Mouse (Mus musculus) heart, postnatal 0 days (tissue): Measurements from ENCODE around the gene Celf2. TPM values are rescaled to one million over a fixed set of nuclear protein-coding genes. Genes with fewer than 3 reads are reported as not detected.

Source experiments
- ATAC-seq: fragments of 200-750 bp; cut with Nextera tagmentation; 2 replicates; pipeline ENCODE4 v1.8.0; 2017; ENCODE audit warnings: low read depth, moderate number of reproducible peaks, moderate library complexity; ENCODE audit not compliant: insufficient read depth
- DNase-seq: peaks from one replicate; pipeline ENCODE4 v3.0.0-alpha.2; 2016; ENCODE audit warnings: low spot score
- H3K27ac ChIP-seq: fragments of 300-500 bp; sonication (generic); 2 replicates; pipeline ENCODE4 v1.5.1; 2014; ENCODE audit warnings: low read depth, mild to moderate bottlenecking
- H3K27me3 ChIP-seq: fragments of 300-500 bp; sonication (generic); 2 replicates; pipeline ENCODE4 v1.6.1; 2014; ENCODE audit warnings: low read length, mixed read lengths; ENCODE audit not compliant: control insufficient read depth, insufficient read depth
- H3K36me3 ChIP-seq: fragments of 300-500 bp; sonication (generic); replicated peaks from 2 replicates; pipeline ENCODE4 v1.6.1; 2014; ENCODE audit warnings: low read length, mixed read lengths; ENCODE audit not compliant: control insufficient read depth, insufficient read depth
- H3K4me1 ChIP-seq: fragments of 300-500 bp; sonication (generic); 2 replicates; pipeline ENCODE4 v1.6.1; 2014; ENCODE audit warnings: antibody characterized with exemption; ENCODE audit not compliant: control insufficient read depth, insufficient read depth
- H3K4me2 ChIP-seq: fragments of 300-500 bp; sonication (generic); 2 replicates; pipeline ENCODE4 v1.6.1; 2014; ENCODE audit warnings: low read depth, mild to moderate bottlenecking, low read length, moderate library complexity
- H3K4me3 ChIP-seq: fragments of 300-500 bp; sonication (generic); 2 replicates; pipeline ENCODE4 v1.5.1; 2014; ENCODE audit warnings: low read depth, low read length
- H3K9ac ChIP-seq: fragments of 300-500 bp; sonication (generic); replicated peaks from 2 replicates; pipeline ENCODE4 v1.6.1; 2014; ENCODE audit warnings: low read depth, low read length, mixed read lengths
- H3K9me3 ChIP-seq: fragments of 300-500 bp; sonication (generic); replicated peaks from 2 replicates; pipeline ENCODE4 v1.6.1; 2016; ENCODE audit warnings: low read length; ENCODE audit not compliant: control insufficient read depth
- CTCF ChIP-seq: IDR thresholded peaks from 2 replicates; pipeline ENCODE4 v1.5.1; 2016; ENCODE audit warnings: antibody characterized with exemption, control low read depth, low read depth
- EP300 ChIP-seq: IDR thresholded peaks from 2 replicates; pipeline ENCODE4 v1.6.1; 2016; ENCODE audit warnings: antibody characterized with exemption, low read depth
- WGBS: fragments of 180-500 bp; shearing (Covaris S2); extraction: QIAGEN DNeasy Blood & Tissue Kit; methylation state at CpG from one replicate; pipeline ENCODE4 v1.1.7; 2014; 5-methylcytosine and 5-hydroxymethylcytosine counted together
- polyA plus RNA-seq: library from polyadenylated mRNA; unstranded; fragments of >200 nt; fragmentation: Nextera tagmentation; extraction: Ambion mirVana; gene quantifications from 2 replicates; pipeline ENCODE4 v1.2.1, GENCODE M21; 2015
- total RNA-seq: library from RNA; depleted of rRNA; stranded (reverse); fragments of >200 nt; gene quantifications from 2 replicates; pipeline ENCODE4 v1.2.3, GENCODE M21; 2014; ENCODE audit warnings: low replicate concordance

The Celf2 gene
- total and polyA plus RNA-seq, 2 experiments from 2014 or later, result 47.6 to 64.9 TPM

DNA sequence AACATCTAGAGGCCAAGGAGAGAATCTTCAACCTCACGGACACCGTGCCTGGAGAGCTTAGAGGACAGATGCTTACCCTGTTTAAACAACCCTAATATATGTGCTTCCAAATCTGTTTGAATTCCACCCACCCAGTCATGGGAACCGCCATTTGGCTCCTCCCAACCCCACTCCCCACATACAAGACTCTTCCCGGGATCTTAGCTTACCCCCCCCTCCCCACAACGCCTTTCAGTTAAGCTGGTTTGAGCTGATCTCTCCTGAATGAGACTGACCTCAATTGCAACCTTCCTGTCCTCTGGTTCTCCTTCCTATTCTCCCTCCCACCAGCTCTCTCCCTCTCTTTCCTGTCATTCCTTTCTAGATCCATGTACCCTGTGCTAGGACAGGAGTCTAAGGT is 1011.7 kb downstream of the Celf2 start:
- Histone ChIP-seq H3K4me3 (no peak overlapping the region), H3K9ac (no peak overlapping the region), H3K9me3 (no peaks in the 10 kb centered on the region), H3K36me3 (no peaks in the 10 kb centered on the region), H3K27me3 (no peaks in the 10 kb centered on the region), H3K27ac (no peak overlapping the region), H3K4me1 (no peaks in the 10 kb centered on the region), H3K4me2 (no peak overlapping the region)
- 67% methylated on average over 5 of the region's 5 CpGs for WGBS
- DNase-seq (no peak), ATAC-seq (no peak)
- TF ChIP-seq CTCF, result no peak
- no peak for TF ChIP-seq EP300

- 70% methylated on average over 5 of the region's 5 CpGs for WGBS
- Histone ChIP-seq H3K4me1 (no peaks in the 10 kb centered on the region), H3K4me3 (no peak overlapping the region), H3K36me3 (no peaks in the 10 kb centered on the region), H3K9ac (no peak overlapping the region), H3K4me2 (no peak overlapping the region), H3K9me3 (no peaks in the 10 kb centered on the region), H3K27me3 (no peaks in the 10 kb centered on the region), H3K27ac (no peak overlapping the region)
- DNase-seq (no peak), ATAC-seq (no peak)
- TF ChIP-seq CTCF (no peak), EP300 (no peak)
These were observed 1015.5 kb downstream of the Celf2 start for GRCm38 (mm10) chr2:6493886-6494285.

GRCm38 (mm10) chr2:6490870-6491269 is 1018.5 kb downstream of the Celf2 start:
- Histone ChIP-seq H3K36me3 (no peaks in the 10 kb centered on the region), H3K9ac (no peak overlapping the region), H3K27ac (no peak overlapping the region), H3K4me1 (no peaks in the 10 kb centered on the region), H3K9me3 (no peaks in the 10 kb centered on the region), H3K27me3 (no peaks in the 10 kb centered on the region), H3K4me2 (no peak overlapping the region), H3K4me3 (no peak overlapping the region)
- no peak for ATAC-seq
- TF ChIP-seq CTCF (no peak), EP300 (no peak)
- no peak for DNase-seq
- 72% methylated on average over 4 of the region's 4 CpGs for WGBS

DNA sequence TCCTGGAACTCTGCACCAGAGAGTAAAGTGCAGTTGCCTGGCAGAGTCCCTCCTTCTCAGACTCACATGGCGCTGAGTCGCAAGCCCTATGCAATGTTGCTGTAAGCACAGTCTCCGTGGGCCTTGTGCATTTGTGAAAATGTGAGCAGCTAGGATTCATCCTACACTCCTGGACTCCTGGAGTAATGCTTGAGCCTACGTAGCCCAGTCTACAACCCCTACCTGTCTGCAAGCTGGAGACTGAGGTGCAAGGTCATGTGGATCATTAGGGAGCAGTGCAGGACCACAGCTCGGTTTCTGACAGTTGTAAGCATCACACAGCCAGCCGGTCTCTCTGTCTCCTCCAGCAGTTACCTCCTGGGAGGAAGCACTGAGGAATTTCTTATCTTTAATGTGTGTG is 1019.3 kb downstream of the Celf2 start:
- 89% methylated on average over 6 of the region's 6 CpGs for WGBS
- no peak overlapping the region for H3K9ac ChIP-seq
- TF ChIP-seq EP300 (no peak), CTCF (no peak)
- DNase-seq, result no peak
- H3K4me1 ChIP-seq, result no peaks in the 10 kb centered on the region
- H3K36me3 ChIP-seq, result no peaks in the 10 kb centered on the region
- H3K27me3 ChIP-seq, result no peaks in the 10 kb centered on the region
- H3K4me2 ChIP-seq, result no peak overlapping the region
- H3K4me3 ChIP-seq, result no peak overlapping the region
- no peak overlapping the region for H3K27ac ChIP-seq
- H3K9me3 ChIP-seq, result no peaks in the 10 kb centered on the region
- no peak for ATAC-seq
